Mouse (Mus musculus) kidney, adult 2 months (tissue): ENCODE results near the gene Ptpn14.

Source experiments
- CTCF ChIP-seq: fragments of 200-500 bp; conservative IDR thresholded peaks from 2 replicates; pipeline ENCODE4 v1.5.1; 2011; ENCODE audit warnings: low read depth, mild to moderate bottlenecking, control low read depth, low read length, moderate library complexity, mixed read lengths; ENCODE audit not compliant: insufficient read depth, insufficient read length
- POLR2A ChIP-seq: fragments of 200-500 bp; IDR thresholded peaks from one replicate; pipeline ENCODE4 v1.6.1; 2011; ENCODE audit warnings: low read depth, low read length, control low read depth

GRCm38 (mm10) chr1:189767910-189768309 is 39.8 kb downstream of the Ptpn14 start:
- TF ChIP-seq POLR2A (no peak), CTCF (no peak)
